Mouse (Mus musculus) erythroblast, embryonic 14.5 days (primary cell): ENCODE data around the gene Slc16a7. TPM values are rescaled to one million over a fixed set of nuclear protein-coding genes. Genes with fewer than 3 reads are reported as not detected.

Experiments
- H3K27me3 ChIP-seq: 2 replicates; pipeline ENCODE4 v1.6.1; 2012; ENCODE audit warnings: inconsistent platforms; ENCODE audit not compliant: control insufficient read depth
- H3K36me3 ChIP-seq: 2 replicates; pipeline ENCODE4 v1.6.1; 2012; ENCODE audit warnings: mild to moderate bottlenecking, inconsistent platforms; ENCODE audit not compliant: control insufficient read depth
- H3K4me1 ChIP-seq: 2 replicates; pipeline ENCODE4 v1.6.1; 2012; ENCODE audit warnings: inconsistent platforms; ENCODE audit not compliant: control insufficient read depth
- H3K4me3 ChIP-seq: replicated peaks from 2 replicates; pipeline ENCODE3; 2012; ENCODE audit warnings: moderate library complexity, mild to moderate bottlenecking, inconsistent platforms
- H3K9me3 ChIP-seq: 2 replicates; pipeline ENCODE4 v1.6.1; 2012; ENCODE audit warnings: low read length, inconsistent platforms, mixed read lengths; ENCODE audit not compliant: control insufficient read depth
- GATA1 ChIP-seq: IDR thresholded peaks from 2 replicates; pipeline ENCODE4 v1.6.1; 2012; ENCODE audit warnings: low read length, inconsistent platforms, mixed read lengths
- TAL1 ChIP-seq: IDR thresholded peaks from 3 replicates; pipeline ENCODE4 v1.6.1; 2012; ENCODE audit warnings: low read length, inconsistent platforms, mixed read lengths
- polyA plus RNA-seq: library from polyadenylated mRNA; stranded (reverse); fragments of >175 nt; gene quantifications from 2 replicates; pipeline ENCODE4 v1.2.3, GENCODE M21; 2012

Gene Slc16a7
- polyA plus RNA-seq, 1 experiment = not detected

- Histone ChIP-seq H3K36me3 (no peaks in the 10 kb centered on the region), H3K4me1 (no peaks in the 10 kb centered on the region), H3K27me3 (no peaks in the 10 kb centered on the region), H3K4me3 (no peak overlapping the region), H3K9me3 (peaks cover 5% of the 10 kb centered on the region; the same call in 1 of the 2 replicates)
- TF ChIP-seq GATA1 (no peak), TAL1 (no peak)
Measured at GRCm38 (mm10) chr10:125328331-125329063, 60.8 kb downstream of the Slc16a7 start.

- H3K36me3 ChIP-seq = no peaks in the 10 kb centered on the region
- H3K4me1 ChIP-seq = no peaks in the 10 kb centered on the region
- TF ChIP-seq TAL1 (no peak), GATA1 (no peak)
- H3K9me3 ChIP-seq = peaks cover 5% of the 10 kb centered on the region; the same call in 1 of the 2 replicates
- H3K27me3 ChIP-seq = no peaks in the 10 kb centered on the region
- no peak overlapping the region for H3K4me3 ChIP-seq
Measured at GRCm38 (mm10) chr10:125324871-125325565, 64.2 kb downstream of the Slc16a7 start.

- no peaks in the 10 kb centered on the region for H3K4me1 ChIP-seq
- no peak overlapping the region for H3K4me3 ChIP-seq
- TF ChIP-seq TAL1 (no peak), GATA1 (no peak)
- no peaks in the 10 kb centered on the region for H3K36me3 ChIP-seq
- H3K27me3 ChIP-seq = no peaks in the 10 kb centered on the region
- H3K9me3 ChIP-seq = peaks cover 5% of the 10 kb centered on the region; the same call in 1 of the 2 replicates
Measured at GRCm38 (mm10) chr10:125324149-125324834, 65.0 kb downstream of the Slc16a7 start.

- Histone ChIP-seq H3K9me3 (no peaks in the 10 kb centered on the region; the same call in 1 of the 2 replicates), H3K4me1 (no peaks in the 10 kb centered on the region), H3K27me3 (no peaks in the 10 kb centered on the region), H3K4me3 (no peak overlapping the region), H3K36me3 (no peaks in the 10 kb centered on the region)
- TF ChIP-seq GATA1 (no peak), TAL1 (no peak)
Measured at GRCm38 (mm10) chr10:125321446-125322428, 67.5 kb downstream of the Slc16a7 start.

GRCm38 (mm10) chr10:125317317-125317716, 71.9 kb downstream of the Slc16a7 start:
- H3K27me3 ChIP-seq = no peaks in the 10 kb centered on the region
- H3K36me3 ChIP-seq = no peaks in the 10 kb centered on the region
- H3K4me1 ChIP-seq = no peaks in the 10 kb centered on the region
- H3K4me3 ChIP-seq = no peak overlapping the region
- peaks cover 5% of the 10 kb centered on the region; the same call in 1 of the 2 replicates for H3K9me3 ChIP-seq
- TF ChIP-seq GATA1 (no peak), TAL1 (no peak)

- Histone ChIP-seq H3K27me3 (no peaks in the 10 kb centered on the region), H3K4me3 (no peak overlapping the region), H3K9me3 (peaks cover 17% of the 10 kb centered on the region; the same call in 1 of the 2 replicates), H3K36me3 (no peaks in the 10 kb centered on the region), H3K4me1 (no peaks in the 10 kb centered on the region)
- no peak for TF ChIP-seq TAL1
Measured at GRCm38 (mm10) chr10:125310855-125311254, 78.4 kb downstream of the Slc16a7 start.

- Histone ChIP-seq H3K9me3 (peaks cover 24% of the 10 kb centered on the region), H3K27me3 (no peaks in the 10 kb centered on the region), H3K4me3 (no peak overlapping the region), H3K4me1 (no peaks in the 10 kb centered on the region), H3K36me3 (no peaks in the 10 kb centered on the region; the same call in 1 of the 2 replicates)
- TF ChIP-seq TAL1 (no peak), GATA1 (no peak)
Measured at GRCm38 (mm10) chr10:125298036-125298435, 91.2 kb downstream of the Slc16a7 start.

- Histone ChIP-seq H3K4me1 (no peaks in the 10 kb centered on the region), H3K27me3 (no peaks in the 10 kb centered on the region), H3K4me3 (no peak overlapping the region), H3K9me3 (peaks cover 11% of the 10 kb centered on the region), H3K36me3 (no peaks in the 10 kb centered on the region; the same call in 1 of the 2 replicates)
- TF ChIP-seq TAL1 (no peak), GATA1 (no peak)
Measured at GRCm38 (mm10) chr10:125290320-125290719, 98.9 kb downstream of the Slc16a7 start.
